Mouse (Mus musculus) lung, postnatal 0 days (tissue): ENCODE measurements around the gene Btbd10.

Source experiments
- CTCF ChIP-seq: IDR thresholded peaks from 2 replicates; pipeline ENCODE4 v1.5.1; 2016; ENCODE audit warnings: antibody characterized with exemption, mild to moderate bottlenecking
- EP300 ChIP-seq: IDR thresholded peaks from 2 replicates; pipeline ENCODE4 v1.6.1; 2016; ENCODE audit warnings: antibody characterized with exemption, mild to moderate bottlenecking, control low read depth

DNA sequence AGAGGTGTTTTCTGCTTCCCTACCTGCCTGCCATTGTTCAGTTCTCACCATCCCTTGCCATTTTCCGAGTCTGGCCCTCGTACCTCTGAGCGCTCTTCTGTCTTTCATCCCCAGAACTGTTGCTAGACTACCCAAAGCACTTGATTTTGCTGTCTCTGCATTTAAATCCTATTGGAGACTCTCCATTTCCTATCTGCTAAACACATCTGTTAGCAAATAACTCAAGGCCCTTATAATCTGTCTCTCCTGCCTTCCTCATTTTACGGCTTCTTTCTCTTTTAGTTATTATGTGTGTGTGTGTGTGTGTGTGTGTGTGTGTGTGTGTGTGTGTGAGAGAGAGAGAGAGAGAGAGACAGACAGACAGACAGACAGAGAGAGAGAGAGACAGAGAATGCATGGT lies 71.4 kb downstream of the Btbd10 start:
- TF ChIP-seq CTCF (no peak), EP300 (no peak)
